Mouse (Mus musculus) hindbrain, postnatal 0 days (tissue): ENCODE results near the gene Gm49711. TPM values are rescaled to one million over a fixed set of nuclear protein-coding genes. Genes with fewer than 3 reads are reported as not detected.

Experiments used
- ATAC-seq: fragments of 200-750 bp; cut with Nextera tagmentation; 2 replicates; pipeline ENCODE4 v1.8.0; 2017; ENCODE audit warnings: mild to moderate bottlenecking, moderate TSS enrichment, moderate library complexity
- DNase-seq: peaks from one replicate; pipeline ENCODE4 v3.0.0-alpha.2; 2015; ENCODE audit warnings: low spot score
- H3K27ac ChIP-seq: fragments of 300-500 bp; sonication (generic); 2 replicates; pipeline ENCODE4 v1.5.1; 2014; ENCODE audit warnings: mild to moderate bottlenecking
- H3K27me3 ChIP-seq: fragments of 300-500 bp; sonication (generic); 2 replicates; pipeline ENCODE4 v1.6.1; 2014; ENCODE audit warnings: low read length, mixed read lengths; ENCODE audit not compliant: insufficient read depth
- H3K36me3 ChIP-seq: fragments of 300-500 bp; sonication (generic); 2 replicates; pipeline ENCODE4 v1.6.1; 2014; ENCODE audit warnings: low read length, mixed read lengths; ENCODE audit not compliant: insufficient read depth
- H3K4me1 ChIP-seq: fragments of 300-500 bp; sonication (generic); 2 replicates; pipeline ENCODE4 v1.6.1; 2014; ENCODE audit warnings: antibody characterized with exemption, low read length, mixed read lengths; ENCODE audit not compliant: insufficient read depth
- H3K4me2 ChIP-seq: fragments of 300-500 bp; sonication (generic); 2 replicates; pipeline ENCODE4 v1.6.1; 2014; ENCODE audit warnings: low read depth, mild to moderate bottlenecking, low read length, moderate library complexity, mixed read lengths
- H3K4me3 ChIP-seq: fragments of 300-500 bp; sonication (generic); 2 replicates; pipeline ENCODE4 v1.5.1; 2014; ENCODE audit warnings: low read length
- H3K9ac ChIP-seq: fragments of 300-500 bp; sonication (generic); replicated peaks from 2 replicates; pipeline ENCODE4 v1.6.1; 2014; ENCODE audit warnings: mild to moderate bottlenecking, low read length, moderate library complexity, mixed read lengths
- H3K9me3 ChIP-seq: fragments of 300-500 bp; sonication (generic); 2 replicates; pipeline ENCODE4 v1.6.1; 2016; ENCODE audit warnings: low read length, mixed read lengths
- CTCF ChIP-seq: IDR thresholded peaks from 2 replicates; pipeline ENCODE4 v1.5.1; 2016; ENCODE audit warnings: antibody characterized with exemption, control low read depth, low read depth
- WGBS: fragments of 180-500 bp; shearing (Covaris S2); extraction: QIAGEN DNeasy Blood & Tissue Kit; methylation state at CpG from one replicate; pipeline ENCODE4 v1.1.7; 2014; 5-methylcytosine and 5-hydroxymethylcytosine counted together
- polyA plus RNA-seq: library from polyadenylated mRNA; unstranded; fragments of >200 nt; fragmentation: Nextera tagmentation; extraction: Ambion mirVana; gene quantifications from 2 replicates; pipeline ENCODE4 v1.2.1, GENCODE M21; 2015
- total RNA-seq: library from RNA; depleted of rRNA; stranded (reverse); fragments of >200 nt; gene quantifications from 2 replicates; pipeline ENCODE4 v1.2.3, GENCODE M21; 2014

The Gm49711 gene
- total and polyA plus RNA-seq, 2 experiments from 2014 or later = 0.58 TPM; not detected in 1

DNA sequence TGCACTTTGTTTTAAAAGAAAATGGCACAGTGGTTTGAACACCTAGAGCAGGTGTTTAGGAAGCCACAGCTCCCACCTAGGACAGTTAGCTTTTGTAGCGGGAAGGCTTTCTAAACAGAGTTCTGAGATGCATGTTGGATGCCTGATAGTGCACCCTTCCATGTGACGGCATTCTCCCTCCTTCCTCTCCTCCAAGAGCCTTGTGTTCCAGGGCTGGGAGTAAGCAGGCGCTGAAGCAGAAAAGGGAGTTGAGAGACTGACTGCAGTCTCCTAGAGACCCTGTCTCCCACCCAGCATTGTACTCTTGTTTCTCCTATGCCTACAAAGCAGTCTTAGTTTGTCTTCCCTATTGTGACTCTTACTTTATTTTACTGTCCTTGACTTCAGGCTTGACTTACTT is 2.1 kb downstream of the Gm49711 start:
- Histone ChIP-seq H3K9me3 (no peaks in the 10 kb centered on the region), H3K9ac (0 out of 2 replicates have a peak overlapping the region, but pooled peaks have one; percentile 31)

DNA sequence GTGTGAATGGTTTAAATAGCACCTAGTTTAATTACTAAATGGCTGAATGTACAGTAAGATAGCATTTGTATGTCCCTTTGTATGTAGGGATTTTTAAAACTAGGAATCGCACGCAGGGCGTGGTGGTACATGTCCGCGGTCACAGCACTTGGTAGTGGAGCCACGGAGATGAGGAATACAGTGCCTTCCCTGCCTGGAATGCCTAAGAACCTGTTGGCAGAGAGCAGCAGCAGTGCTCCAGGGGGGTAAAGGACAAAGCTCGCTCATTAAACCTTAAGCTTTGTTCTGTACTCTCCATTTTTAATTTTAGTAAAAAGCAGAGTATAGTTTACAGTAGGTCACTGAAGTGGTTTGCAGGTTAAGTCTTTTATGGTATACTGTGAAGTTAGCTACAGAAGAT is 3.5 kb downstream of the Gm49711 start:
- H3K4me3 ChIP-seq = no peak overlapping the region
- no peaks in the 10 kb centered on the region for H3K27me3 ChIP-seq
- no peak overlapping the region for H3K27ac ChIP-seq
- DNase-seq = no peak
- WGBS = 89% methylated on average over 7 of the region's 7 CpGs
- H3K4me1 ChIP-seq = peaks cover 15% of the 10 kb centered on the region; the same call in 1 of the 2 replicates
- H3K4me2 ChIP-seq = 0 out of 2 replicates have a peak overlapping the region, but pooled peaks have one; percentile 79
- H3K9ac ChIP-seq = no peak overlapping the region
- H3K36me3 ChIP-seq = peaks cover 9% of the 10 kb centered on the region; the same call in 1 of the 2 replicates
- TF ChIP-seq CTCF = no peak
- no peak for ATAC-seq
- H3K9me3 ChIP-seq = no peaks in the 10 kb centered on the region

More for the DNA sequence above, 2.1 kb downstream of the Gm49711 start:
- Histone ChIP-seq H3K4me3 (peak overlapping the region; percentile 93), H3K27me3 (no peaks in the 10 kb centered on the region), H3K4me2 (peak overlapping the region; percentile 79), H3K4me1 (peaks cover 15% of the 10 kb centered on the region; the same call in 1 of the 2 replicates), H3K27ac (no peak overlapping the region), H3K36me3 (peaks cover 5% of the 10 kb centered on the region; the same call in 1 of the 2 replicates)
- TF ChIP-seq CTCF = no peak
- ATAC-seq (no peak), DNase-seq (no peak)
- 46% methylated on average over 3 of the region's 3 CpGs for WGBS

DNA sequence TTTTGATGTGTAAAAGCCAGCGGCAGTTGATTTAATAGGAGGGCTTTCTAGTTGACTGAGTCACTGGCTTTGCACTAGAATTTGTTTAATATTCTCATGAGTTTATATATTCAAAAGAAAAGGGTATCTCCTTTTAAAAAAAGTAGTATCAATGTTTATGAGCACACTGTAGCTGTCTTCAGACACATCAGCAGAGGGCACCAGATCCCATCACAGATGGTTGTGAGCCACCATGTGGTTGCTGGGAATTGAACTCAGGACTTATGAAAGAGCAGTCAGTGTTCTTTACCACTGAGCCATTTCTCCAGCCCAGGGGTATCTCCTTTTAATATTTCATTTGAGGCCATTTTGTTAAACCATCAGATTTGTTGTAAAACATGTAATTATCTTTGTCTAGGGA is 4.7 kb downstream of the Gm49711 start:
- no peak overlapping the region for H3K4me3 ChIP-seq
- 97% methylated on average over 1 of the region's 1 CpGs for WGBS
- H3K4me2 ChIP-seq = no peak overlapping the region
- peaks cover 18% of the 10 kb centered on the region; the same call in 1 of the 2 replicates for H3K36me3 ChIP-seq
- no peak; the same call in 1 of the 2 replicates for TF ChIP-seq CTCF
- DNase-seq = no peak
- no peak overlapping the region for H3K9ac ChIP-seq
- no peaks in the 10 kb centered on the region for H3K27me3 ChIP-seq
- H3K9me3 ChIP-seq = no peaks in the 10 kb centered on the region
- no peak for ATAC-seq
- no peak overlapping the region for H3K27ac ChIP-seq
- peaks cover 15% of the 10 kb centered on the region; the same call in 1 of the 2 replicates for H3K4me1 ChIP-seq

DNA sequence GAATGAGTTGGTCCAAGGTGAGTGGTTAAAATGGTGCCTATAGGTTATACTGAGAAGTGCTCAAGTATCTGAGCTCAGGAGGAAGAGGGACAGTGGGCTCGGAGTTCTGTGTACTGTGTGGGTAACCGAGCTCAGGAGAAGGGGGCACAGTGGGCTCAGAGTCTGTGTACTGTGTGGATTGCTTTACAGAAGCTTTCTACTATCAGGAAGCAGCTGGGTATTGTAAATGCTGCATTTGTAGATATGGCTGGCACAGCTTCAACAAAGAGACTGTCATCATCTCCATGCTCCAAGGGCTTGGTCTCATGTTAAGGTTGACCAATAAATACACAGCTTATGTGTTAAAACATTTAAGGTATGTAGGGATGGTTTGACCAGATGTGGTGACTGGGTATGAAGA is 6.7 kb downstream of the Gm49711 start:
- no peak overlapping the region for H3K4me3 ChIP-seq
- no peak overlapping the region for H3K4me2 ChIP-seq
- no peak for DNase-seq
- no peak overlapping the region for H3K9ac ChIP-seq
- no peaks in the 10 kb centered on the region for H3K27me3 ChIP-seq
- WGBS = 86% methylated on average over 2 of the region's 2 CpGs
- TF ChIP-seq CTCF = no peak
- no peak overlapping the region for H3K27ac ChIP-seq
- peaks cover 6% of the 10 kb centered on the region; the same call in 1 of the 2 replicates for H3K4me1 ChIP-seq
- H3K36me3 ChIP-seq = peaks cover 29% of the 10 kb centered on the region
- H3K9me3 ChIP-seq = no peaks in the 10 kb centered on the region
- ATAC-seq = no peak

DNA sequence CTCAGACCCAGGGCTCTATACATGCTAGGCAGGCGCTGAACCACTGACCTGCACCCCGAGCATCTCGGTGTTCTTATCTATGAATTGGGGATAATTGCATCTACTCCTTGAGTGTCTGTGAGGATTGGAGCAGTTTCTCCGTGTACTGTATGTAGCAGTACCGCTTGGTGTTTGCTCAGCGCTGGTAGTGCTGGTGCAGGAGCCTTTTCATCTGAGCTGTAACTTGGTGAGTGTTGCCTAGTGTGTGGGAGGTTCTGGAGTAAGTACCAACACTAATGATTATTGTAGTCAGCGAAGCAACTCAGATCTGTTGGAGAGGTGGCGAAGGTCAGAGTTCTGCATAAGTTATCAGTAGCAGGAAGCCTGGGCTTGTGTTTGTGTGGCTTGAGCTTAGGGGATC is 12.2 kb downstream of the Gm49711 start:
- ATAC-seq = no peak
- Histone ChIP-seq H3K4me1 (no peaks in the 10 kb centered on the region), H3K4me2 (no peak overlapping the region), H3K27me3 (no peaks in the 10 kb centered on the region), H3K9ac (no peak overlapping the region), H3K36me3 (peaks cover 35% of the 10 kb centered on the region), H3K4me3 (no peak overlapping the region), H3K27ac (no peak overlapping the region), H3K9me3 (no peaks in the 10 kb centered on the region)
- WGBS = 94% methylated on average over 8 of the region's 8 CpGs
- no peak for TF ChIP-seq CTCF
- no peak for DNase-seq

DNA sequence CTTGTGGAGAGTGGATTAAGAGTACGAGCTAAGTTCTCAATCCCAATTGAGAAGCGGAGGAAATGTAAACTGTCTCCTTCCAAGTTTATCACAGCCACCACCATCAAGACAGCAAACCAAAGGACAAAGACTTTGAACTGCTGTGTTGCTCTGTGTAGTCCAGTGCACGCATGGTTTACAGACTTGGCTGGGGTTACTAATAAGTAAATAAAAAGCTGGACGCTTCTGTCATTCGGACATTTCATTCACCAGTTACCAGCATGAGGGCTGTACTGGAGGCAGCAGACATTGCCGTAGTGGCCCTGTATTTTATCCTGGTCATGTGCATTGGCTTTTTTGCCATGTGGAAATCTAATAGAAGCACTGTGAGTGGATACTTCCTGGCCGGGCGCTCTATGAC is 18.7 kb downstream of the Gm49711 start:
- ATAC-seq (no peak), DNase-seq (no peak)
- WGBS = 88% methylated on average over 8 of the region's 8 CpGs
- no peak overlapping the region for H3K4me2 ChIP-seq
- H3K9ac ChIP-seq = no peak overlapping the region
- H3K36me3 ChIP-seq = peaks cover 13% of the 10 kb centered on the region
- no peak for TF ChIP-seq CTCF
- no peak overlapping the region for H3K4me3 ChIP-seq
- H3K27ac ChIP-seq = no peak overlapping the region
- no peaks in the 10 kb centered on the region for H3K27me3 ChIP-seq
- no peaks in the 10 kb centered on the region for H3K9me3 ChIP-seq
- no peaks in the 10 kb centered on the region for H3K4me1 ChIP-seq

DNA sequence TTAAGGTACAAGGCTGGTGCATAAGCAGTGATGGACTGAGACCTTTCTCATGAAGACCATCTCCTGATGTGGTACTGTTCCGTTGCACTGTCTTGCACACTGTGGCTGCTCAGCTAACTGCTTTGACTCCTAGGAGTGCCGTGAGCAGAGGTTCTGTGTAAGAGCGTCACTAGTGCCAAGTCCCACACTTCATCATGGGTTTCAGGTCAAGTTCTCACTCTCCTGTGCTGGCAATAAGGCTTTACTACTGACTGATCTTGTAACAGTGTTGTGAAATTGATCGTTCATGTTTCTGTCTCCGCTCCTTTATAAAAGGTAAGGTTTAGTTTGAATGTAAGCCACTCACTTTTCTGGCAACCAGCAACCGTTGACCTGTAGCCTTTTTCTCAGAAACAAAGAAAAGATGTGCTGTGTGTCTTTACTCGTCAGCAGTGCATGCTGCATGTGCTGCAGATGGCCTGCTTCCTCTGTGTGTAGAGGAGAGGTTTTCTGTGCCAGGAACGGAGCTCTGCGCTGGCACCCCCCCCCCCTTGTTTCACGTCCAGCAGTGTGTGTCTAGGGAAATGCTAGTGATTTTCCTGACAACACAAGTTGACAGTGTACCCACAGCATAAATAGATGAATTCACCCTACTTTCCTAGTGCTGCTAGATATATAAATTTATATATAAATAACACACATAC is 25.8 kb downstream of the Gm49711 start:
- Histone ChIP-seq H3K4me1 (no peaks in the 10 kb centered on the region), H3K9me3 (no peaks in the 10 kb centered on the region), H3K4me2 (no peak overlapping the region), H3K27ac (no peak overlapping the region), H3K36me3 (no peaks in the 10 kb centered on the region), H3K27me3 (no peaks in the 10 kb centered on the region), H3K9ac (no peak overlapping the region), H3K4me3 (no peak overlapping the region)
- DNase-seq = no peak
- TF ChIP-seq CTCF = no peak
- 59% methylated on average over 10 of the region's 10 CpGs for WGBS
- no peak for ATAC-seq
